Mouse (Mus musculus): ENCODE data around the gene Zyx.

Zyx gene

DNA sequence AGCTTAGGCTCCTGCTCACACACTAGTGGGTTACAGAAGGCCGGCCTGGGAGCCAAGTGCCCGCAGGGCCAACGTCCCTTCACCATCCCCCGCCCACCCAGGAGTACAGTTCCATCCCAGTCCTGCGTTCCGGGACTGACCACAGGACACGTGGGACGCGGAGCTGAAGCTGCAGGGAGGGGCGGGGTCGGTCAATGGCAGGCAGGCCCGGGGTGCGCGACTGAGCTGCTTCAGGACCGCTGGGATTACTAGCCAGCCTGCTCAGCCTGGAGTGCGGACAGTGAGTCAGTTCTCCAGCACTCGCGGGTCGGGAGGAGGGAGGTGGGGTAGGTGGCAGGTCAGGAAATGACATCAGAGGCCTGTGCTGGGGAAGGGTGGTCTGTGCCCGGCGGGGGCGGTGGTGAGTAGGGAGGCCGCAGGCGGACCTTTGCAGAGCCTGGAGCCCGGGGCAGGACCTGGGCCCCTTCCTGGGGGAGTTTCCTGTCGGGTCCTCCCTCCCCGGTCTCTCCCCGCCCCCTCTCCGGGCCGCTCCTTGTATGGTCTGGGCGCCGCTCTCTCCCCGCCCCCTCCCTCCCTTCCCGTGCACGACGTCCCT, at the start of gene Zyx:
Zyx (plus strand) TSS at position 205 of the 595 bp plus-strand sequence.
- peak; percentile 76 to 84 for DNase-seq (ENCODE audit: low spot score in 2 of 2)

DNA sequence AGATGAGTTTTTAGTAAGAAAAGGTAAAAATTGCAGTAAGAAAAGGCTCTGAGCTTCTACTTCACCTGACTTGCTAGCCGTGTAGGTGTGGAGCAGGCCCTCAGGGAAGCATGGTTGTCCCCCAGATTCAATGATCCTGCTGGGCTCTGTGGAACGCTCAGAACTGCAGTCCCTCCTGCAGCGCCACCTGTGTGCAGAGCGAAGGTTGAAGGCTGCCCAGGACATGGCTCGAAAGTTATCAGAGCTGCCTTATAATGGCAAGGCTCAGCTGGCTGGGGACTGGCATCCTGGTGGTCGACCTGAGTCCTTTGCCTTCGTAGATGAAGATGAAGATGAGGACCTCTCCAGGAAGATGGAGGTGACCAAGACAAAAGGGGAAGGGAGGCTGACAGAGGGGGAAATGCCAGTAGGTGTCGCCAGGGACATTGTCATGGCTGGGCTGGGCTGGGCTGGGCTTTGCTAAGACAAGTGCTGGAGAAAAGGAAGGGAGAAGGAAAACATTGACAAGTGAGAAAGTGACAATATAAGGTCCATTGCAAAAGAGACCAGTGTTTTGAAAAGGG, 39.5 kb upstream of the Zyx start:
- no peak for DNase-seq (ENCODE audit: low spot score in 2 of 2)

GRCm38 (mm10) chr6:42310427-42311053, 38.9 kb upstream of the Zyx start:
- no peak for DNase-seq (ENCODE audit: low spot score in 2 of 2)

DNA sequence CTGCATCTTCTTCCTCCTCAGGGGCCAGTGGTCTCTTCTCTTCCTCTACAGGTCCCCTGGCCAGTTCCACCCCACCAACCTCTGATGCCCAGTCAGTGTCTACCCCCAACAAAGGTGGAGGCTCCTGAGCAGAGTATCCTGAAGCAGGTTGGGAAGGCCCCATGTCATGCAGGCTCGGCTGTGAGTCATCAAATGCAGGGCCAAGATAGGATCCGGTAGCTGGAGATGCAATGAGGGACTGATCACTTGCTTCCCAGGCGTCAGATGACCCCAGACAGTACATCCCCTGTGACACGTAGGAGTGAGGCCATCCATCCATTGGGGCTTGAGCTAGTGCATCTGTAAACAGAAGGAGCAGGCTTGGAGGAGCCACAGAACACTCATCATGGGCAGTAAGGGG, 31.1 kb upstream of the Zyx start:
- DNase-seq (ENCODE audit: low spot score in 2 of 2): no peak

GRCm38 (mm10) chr6:42323371-42324066, 25.9 kb upstream of the Zyx start:
- no peak for DNase-seq (ENCODE audit: low spot score in 2 of 2)

GRCm38 (mm10) chr6:42324067-42324481, 25.4 kb upstream of the Zyx start:
- no peak for DNase-seq (ENCODE audit: low spot score in 2 of 2)

GRCm38 (mm10) chr6:42324482-42325267, 24.8 kb upstream of the Zyx start, which contains the start of gene Fam131b:
Gene Fam131b, minus strand, starts transcription at chr6:42324643.
- peak in 1 of 2 experiments; percentile 69 for DNase-seq (ENCODE audit: low spot score in 2 of 2)

DNA sequence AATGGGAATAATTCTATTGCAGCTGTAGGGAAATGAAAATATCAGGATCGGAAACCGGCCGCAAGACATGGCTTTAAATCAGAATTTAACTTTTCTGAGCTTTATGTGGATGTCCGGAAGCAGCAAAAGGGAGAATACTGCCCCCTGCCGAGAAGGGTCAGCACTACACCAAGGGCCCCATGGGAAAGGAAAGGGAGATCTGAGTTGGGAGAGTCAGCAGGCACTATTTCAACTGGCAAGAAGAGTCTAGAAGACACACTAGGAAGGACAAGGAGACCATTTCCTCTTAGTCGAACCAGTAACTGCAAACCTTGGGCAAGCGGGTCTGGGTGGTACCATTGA, 24.2 kb upstream of the Zyx start:
- DNase-seq (ENCODE audit: low spot score in 2 of 2): peak in 1 of 2 experiments; percentile 94

- no peak for DNase-seq (ENCODE audit: low spot score in 2 of 2)
Observed at GRCm38 (mm10) chr6:42326509-42326908, 22.9 kb upstream of the Zyx start.

GRCm38 (mm10) chr6:42328757-42329156, 20.7 kb upstream of the Zyx start:
- no peak for DNase-seq (ENCODE audit: low spot score in 2 of 2)

- no peak for DNase-seq (ENCODE audit: low spot score in 2 of 2)
Observed at GRCm38 (mm10) chr6:42330216-42330615, 19.2 kb upstream of the Zyx start.

DNA sequence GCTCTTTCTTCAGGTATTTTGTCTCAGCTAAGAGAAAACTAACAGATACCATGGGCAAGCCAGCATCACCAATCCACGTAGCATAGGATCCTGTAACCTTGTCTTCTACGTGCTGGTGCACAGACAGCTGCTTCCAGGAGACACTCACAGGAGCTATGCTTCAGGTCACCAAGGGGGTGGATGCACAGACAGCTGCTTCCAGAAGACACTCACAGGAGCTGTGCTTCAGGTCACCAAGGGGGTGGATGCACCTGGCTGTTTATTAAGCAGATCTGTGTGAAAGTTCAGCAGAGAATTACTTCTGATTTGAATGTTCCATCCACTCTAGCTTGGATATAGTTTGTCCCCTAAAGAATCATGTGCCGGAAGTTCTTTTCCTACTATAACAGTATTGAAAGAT, 18.5 kb upstream of the Zyx start:
- no peak for DNase-seq (ENCODE audit: low spot score in 2 of 2)

GRCm38 (mm10) chr6:42339189-42339588, 10.2 kb upstream of the Zyx start:
- DNase-seq (ENCODE audit: low spot score in 2 of 2): no peak

DNA sequence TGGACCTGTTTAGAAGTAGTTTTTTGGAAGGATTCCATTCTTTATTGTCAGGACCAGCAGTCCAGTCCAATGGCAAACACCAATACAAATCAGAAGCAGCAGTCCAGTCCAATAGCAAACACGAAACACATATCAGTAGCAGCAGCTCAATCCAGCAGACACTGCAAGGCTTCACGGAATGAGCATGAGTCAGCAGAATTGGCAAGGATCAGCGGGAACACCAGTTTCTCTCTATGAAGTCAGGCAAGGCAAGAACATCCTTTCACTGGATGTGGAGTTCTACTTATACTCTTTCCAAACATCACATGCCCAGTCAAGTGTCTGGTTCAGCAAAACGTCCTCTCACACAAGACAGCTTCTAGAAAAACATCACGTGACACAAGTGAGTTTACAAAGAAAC, 9.4 kb upstream of the Zyx start:
- DNase-seq (ENCODE audit: low spot score in 2 of 2): no peak

DNA sequence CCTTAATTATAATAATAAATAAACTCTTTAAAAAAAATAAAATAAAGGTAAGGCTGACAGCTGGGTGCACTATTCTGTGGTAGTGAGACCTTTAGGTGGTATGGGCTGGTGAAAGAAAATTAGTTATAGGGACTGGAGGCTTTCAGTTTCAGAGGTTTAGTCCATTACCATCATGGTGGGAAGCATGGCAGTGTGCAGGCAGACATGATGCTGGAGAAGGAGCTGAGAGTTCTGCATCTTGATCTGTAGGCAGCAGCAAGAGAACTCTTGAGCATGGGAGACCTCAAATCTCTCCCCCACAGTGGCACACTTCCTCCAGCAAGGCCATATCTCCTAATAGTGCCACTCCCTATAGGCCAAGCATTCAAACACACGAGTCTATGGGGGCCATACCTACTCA, 7.3 kb upstream of the Zyx start:
- no peak for DNase-seq (ENCODE audit: low spot score in 2 of 2)

- no peak for DNase-seq (ENCODE audit: low spot score in 2 of 2)
Observed at GRCm38 (mm10) chr6:42343361-42344120, 5.9 kb upstream of the Zyx start.

DNA sequence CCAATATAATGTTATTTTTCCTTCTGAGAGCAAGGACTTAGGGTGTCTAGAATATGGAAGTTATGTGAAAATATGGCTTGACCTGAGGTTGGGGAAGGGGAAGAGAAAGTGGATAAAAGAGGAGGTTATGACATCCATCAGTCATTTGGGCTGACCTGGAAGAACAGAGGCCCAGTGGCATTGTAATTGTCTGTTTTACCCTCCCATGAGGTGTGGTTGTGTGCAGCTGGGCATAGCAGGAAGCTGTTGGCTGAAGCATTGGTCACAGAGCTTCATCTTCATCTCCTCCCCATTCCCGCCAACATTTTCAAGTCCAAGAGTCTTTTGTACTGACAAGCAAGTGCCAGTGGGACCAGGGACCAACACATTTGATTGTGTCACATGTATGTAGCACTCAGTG, 5.2 kb upstream of the Zyx start:
- DNase-seq (ENCODE audit: low spot score in 2 of 2): no peak

DNA sequence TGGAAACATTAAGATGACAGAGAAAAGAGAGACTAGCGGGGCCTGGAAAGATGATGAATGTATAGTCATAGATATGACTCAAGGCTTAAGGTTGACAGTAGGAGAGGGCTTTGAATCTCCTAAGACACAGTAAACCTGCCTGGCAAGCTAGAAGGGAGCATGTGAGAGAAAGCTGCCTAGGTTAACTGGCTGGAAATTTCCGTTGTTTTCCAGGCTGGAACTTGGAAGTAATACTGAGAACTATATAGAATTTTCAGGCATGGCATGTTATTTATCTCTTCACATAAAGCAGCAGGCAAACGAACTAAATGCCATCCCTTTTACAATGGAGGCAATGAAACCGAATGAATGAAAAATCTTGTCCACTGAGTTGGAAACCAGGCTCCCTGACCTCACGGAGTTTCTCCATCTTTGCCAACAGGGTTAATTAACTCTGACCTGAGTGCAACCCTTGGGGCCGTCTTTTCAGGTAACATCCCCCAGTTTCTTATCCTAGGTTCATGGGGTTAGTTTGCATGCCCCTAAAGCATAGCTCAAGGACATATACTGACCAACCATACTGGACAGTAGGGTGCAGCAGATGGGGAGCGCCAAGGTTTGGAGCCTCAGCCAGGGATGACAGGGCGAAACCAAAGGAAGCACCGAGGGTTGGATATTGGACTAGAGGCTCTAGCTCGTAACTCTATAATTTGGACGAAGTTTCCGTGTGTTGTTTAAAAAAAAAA, 987 bp upstream of the Zyx start:
- DNase-seq (ENCODE audit: low spot score in 2 of 2): no peak

- peak in 1 of 2 experiments; percentile 80 for DNase-seq (ENCODE audit: low spot score in 2 of 2)
Observed at GRCm38 (mm10) chr6:42349006-42349425, 414 bp upstream of the Zyx start.

Data from left cerebral cortex, adult 9 months (tissue).